Mouse (Mus musculus) brain, adult 2 months (tissue): ENCODE measurements around the gene Uts2.
"Not testable (repeated sequence)": the region's sequence is repeated elsewhere in the genome, so short reads cannot be mapped to it uniquely, and the experiment has no call there.

Experiments
- DNase-seq: peaks from one replicate; pipeline ENCODE4 v3.0.0; 2011; ENCODE audit warnings: low read depth, low spot score

Gene Uts2

GRCm38 (mm10) chr4:151015946-151016345, 19.0 kb downstream of the Uts2 start:
- no peak for DNase-seq

DNA sequence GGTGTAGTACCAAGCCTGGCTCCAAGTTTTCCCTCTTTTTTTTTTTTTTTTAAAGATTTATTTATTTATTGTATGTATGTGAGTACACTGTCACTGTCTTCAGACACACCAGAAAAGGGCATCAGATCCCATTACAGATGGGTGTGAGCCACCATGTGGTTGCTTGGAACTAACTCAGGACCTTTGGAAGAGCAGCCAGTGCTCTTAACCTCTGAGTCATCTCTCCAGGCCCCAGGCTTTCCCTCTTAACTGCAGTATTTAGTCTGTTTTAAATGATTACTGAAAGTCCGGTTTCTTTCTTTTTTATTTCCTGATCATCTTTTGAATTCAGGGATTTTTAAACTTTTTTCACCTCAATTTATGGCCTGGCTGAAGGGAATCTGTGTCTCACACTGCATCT, 20.5 kb downstream of the Uts2 start:
- DNase-seq = not testable (repeated sequence)

- DNase-seq = no peak
Observed at GRCm38 (mm10) chr4:151024152-151024551, 27.3 kb downstream of the Uts2 start.

- DNase-seq = peak; percentile 71
Observed at GRCm38 (mm10) chr4:151027001-151027400, 30.1 kb downstream of the Uts2 start.

- no peak for DNase-seq
Observed at GRCm38 (mm10) chr4:151036521-151036920, 39.6 kb downstream of the Uts2 start.

- DNase-seq = no peak
Observed at GRCm38 (mm10) chr4:151037800-151038199, 40.9 kb downstream of the Uts2 start.

GRCm38 (mm10) chr4:151041506-151041905, 44.6 kb downstream of the Uts2 start:
- peak; percentile 81 for DNase-seq

- DNase-seq = peak; percentile 68
Observed at GRCm38 (mm10) chr4:151043281-151043680, 46.4 kb downstream of the Uts2 start.

- peak; percentile 98 for DNase-seq
Observed at GRCm38 (mm10) chr4:151044037-151044943, 47.4 kb downstream of the Uts2 start, which contains the start of gene Per3. Gene Per3, minus strand, starts transcription at chr4:151044665.

DNA sequence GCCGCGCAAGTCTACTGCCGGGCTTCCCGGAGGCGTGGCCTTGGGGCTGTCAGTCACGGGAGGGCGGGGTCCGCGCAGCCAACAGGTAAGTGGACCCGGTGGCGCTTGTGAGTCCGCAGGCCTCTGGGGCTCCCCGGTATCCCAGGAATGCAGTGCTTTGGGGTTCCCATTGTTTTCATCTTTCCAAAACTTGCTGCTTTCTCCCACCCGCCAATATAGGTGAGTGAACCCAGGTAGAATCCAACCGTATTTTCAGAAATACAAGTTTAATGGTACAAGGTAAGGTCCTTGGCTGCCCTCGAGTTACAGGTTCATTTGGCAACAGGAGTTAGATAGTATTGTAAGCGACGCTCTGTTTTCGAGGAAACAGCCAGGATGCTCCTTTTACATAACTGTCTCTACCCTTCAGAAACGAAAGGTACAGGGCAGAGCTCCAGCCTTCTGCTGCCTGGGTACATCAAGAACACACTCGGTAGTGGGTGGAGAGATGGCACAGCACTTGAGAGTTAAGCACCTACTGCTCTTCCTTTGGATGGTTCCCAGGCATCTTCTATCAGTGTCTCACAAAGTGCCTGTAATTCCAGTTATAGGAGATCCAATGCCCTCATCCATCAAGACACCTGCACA, 48.2 kb downstream of the Uts2 start:
- peak; percentile 90 for DNase-seq

GRCm38 (mm10) chr4:151046524-151046923, 49.6 kb downstream of the Uts2 start:
- no peak for DNase-seq

DNA sequence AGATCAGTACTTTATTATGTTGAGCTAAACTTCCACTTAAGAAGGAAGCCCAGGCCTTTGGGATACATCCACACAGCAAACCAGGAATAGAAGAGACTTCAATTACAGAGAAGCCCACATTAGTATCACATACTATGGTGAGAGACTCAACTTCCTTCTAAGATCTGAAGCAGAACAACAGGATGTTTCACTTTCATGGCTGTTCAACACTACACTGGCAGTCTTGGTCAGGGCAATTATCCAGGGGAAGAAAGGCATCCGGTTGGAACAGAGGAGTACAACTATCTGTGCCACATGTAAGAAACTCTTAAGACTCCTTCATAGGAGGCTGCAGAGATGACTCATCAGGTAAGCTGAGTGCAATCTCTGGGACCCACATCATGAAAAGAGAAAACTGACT, 54.3 kb downstream of the Uts2 start:
- DNase-seq = peak; percentile 40
